8 mouse cellular contexts compared by ENCODE assay signal in genomic region chr1:130462084-130462861, GRCm38 (mm10). TPM values are rescaled to one million over a fixed set of nuclear protein-coding genes. Genes with fewer than 3 reads are reported as not detected.
DNase-seq lines count a peak whose midpoint lies in the region; ATAC-seq and TF ChIP-seq lines count a peak whose summit lies in the region.

TSS of gene Cd55 (minus strand) at chr1:130462744.

- H3K27ac ChIP-seq in cortical plate, adult 2 months (ENCODE audit: insufficient read depth, low read length), result no peak within 1 kb of the TSS

- H3K4me1 ChIP-seq in cortical plate, adult 2 months (ENCODE audit: control insufficient read depth, insufficient read depth, low read length), result no peaks in the 10 kb centered on the region

- ATAC-seq in activated CD4-positive, CD25-positive, alpha-beta regulatory T cell, adult 4 months, result peak; percentile 88
- ATAC-seq in megakaryocyte progenitor cell, adult 5-6 weeks (replicated peaks; ENCODE audit: poor library complexity), result peak; percentile 92

- TF ChIP-seq CTCF in cortical plate, adult 2 months (IDR thresholded peaks at IDR 0.05; ENCODE audit: extremely low read depth, insufficient read depth, low read length), result peak; percentile 40; the same call in 1 of the 2 replicates

- DNase-seq in gastrocnemius, adult 8-10 months (ENCODE audit: low spot score in 2 of 2), result peak; percentile 85
- peak; percentile 22 for DNase-seq in hindlimb bud, embryonic 11.5 days (ENCODE audit: extremely low spot score, low read depth, low spot score)
- DNase-seq in left cerebral cortex, adult 8-10 months (ENCODE audit: low spot score in 2 of 2), result peak; percentile 76 to 77
- DNase-seq in right cerebral cortex, postnatal 14 days, result peak; percentile 91
- DNase-seq in urinary bladder, postnatal 36 days (ENCODE audit: low spot score in 2 of 2), result peak; percentile 87 to 89

- peak within 1 kb of the TSS; percentile 45 for H3K4me3 ChIP-seq in cortical plate, adult 2 months (ENCODE audit: insufficient read depth, low read length)

- TF ChIP-seq POLR2A in cortical plate, adult 2 months (IDR thresholded peaks at IDR 0.05; ENCODE audit: extremely low read depth, insufficient read depth, low read length), result no peak

RNA-seq across cellular contexts. Expression of gene Cd55, which starts in this region (rescaled TPM):
- polyA plus RNA-seq in activated CD4-positive, CD25-positive, alpha-beta regulatory T cell, adult 4 months (2017; shearing (Covaris generic)), result 10 to 100 TPM; 29.3 to 35.0 TPM
- 4.0 and 4.7 TPM in 2 replicates for polyA plus RNA-seq in cortical plate, adult 2 months (2012; rRNA removed)
- total RNA-seq in gastrocnemius, adult 8-10 months (2022), result 10 to 100 TPM; 55.0 to 66.3 (median 62.7) TPM
- 1 to 10 TPM; 3.9 to 6.7 (median 5.4) TPM for total RNA-seq in left cerebral cortex, adult 8-10 months (2022)
- total RNA-seq in megakaryocyte progenitor cell, adult 5-6 weeks (2015), result 9.0 and 20.6 TPM in 2 replicates
- 3.9 and 5.6 TPM in 2 replicates for total RNA-seq in megakaryocyte progenitor cell, adult 5-6 weeks (2017)

Comparison
In these comparisons a context has a peak if more than half of its experiments do, and no peak if none do; other contexts are left out.
1. DNase-seq: peak in every context shown above with its lines; median percentile 91 in right cerebral cortex, postnatal 14 days; 88 in urinary bladder, postnatal 36 days; 85 in gastrocnemius, adult 8-10 months; 76 in left cerebral cortex, adult 8-10 months; 22 in hindlimb bud, embryonic 11.5 days.